Comparison of ENCODE assay signal across 16 mouse cellular contexts in the genomic region with DNA sequence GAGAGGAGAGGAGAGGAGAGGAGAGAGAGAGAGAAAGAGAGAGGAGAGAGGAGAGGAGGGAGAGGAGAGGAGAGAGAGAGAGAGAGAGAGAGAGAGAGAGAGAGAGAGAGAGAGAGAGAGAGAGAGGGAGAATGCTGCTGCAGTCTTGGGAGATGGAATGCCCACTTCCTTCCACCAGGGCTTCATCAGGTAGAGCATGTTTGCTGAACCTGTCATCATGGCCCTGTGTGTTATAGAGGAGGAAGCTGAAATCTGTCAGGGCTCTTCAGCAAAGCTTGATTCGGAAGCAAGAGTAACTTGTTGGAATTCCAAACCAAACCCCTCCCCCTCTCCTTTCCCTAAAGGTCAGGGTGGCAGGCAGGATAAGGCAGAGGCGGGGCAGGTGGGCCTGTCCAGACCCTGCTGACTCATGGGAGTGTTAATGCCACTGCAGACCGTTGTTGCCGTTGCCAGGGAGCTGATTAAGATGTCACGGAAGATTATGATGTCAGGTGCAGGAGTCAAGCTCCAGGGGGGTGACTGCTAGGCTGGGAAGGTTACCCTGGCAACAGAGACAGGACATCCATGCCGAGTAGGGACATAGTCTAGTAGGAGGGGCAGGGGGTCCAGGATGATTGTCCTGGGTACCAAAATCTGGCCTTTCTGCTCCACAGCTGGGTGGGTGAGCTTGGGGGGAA. TPM values are rescaled to one million over a fixed set of nuclear protein-coding genes. Genes with fewer than 3 reads are reported as not detected.
DNase-seq lines count a peak whose midpoint lies in the region; ATAC-seq and TF ChIP-seq lines count a peak whose summit lies in the region.
"Had no signal": no experiment of that assay in that cellular context is flagged by ENCODE, and none has a peak within 500 bp of the region (broad histone marks: within the 10 kb centered on the region; RNA-seq: fewer than 3 reads in every experiment).

No protein-coding gene starts in this region.

- CTCF ChIA-PET in Patski (lab: Charles Lee), result no interaction called here

- intact Hi-C loops in gastrocnemius, adult 2 months (cut with DNase I), result no loop called here
- intact Hi-C loops in gastrocnemius, postnatal 14 days (cut with DNase I; ENCODE audit: low total_unique reads), result no loop called here

- H3K4me3 ChIP-seq in limb, embryonic 10.5 days, result no peak overlapping the region
- no peak overlapping the region for H3K4me3 ChIP-seq in neural tube, embryonic 11.5 days (ENCODE audit: low read depth, low read length)
- no peak overlapping the region for H3K4me3 ChIP-seq in gastrocnemius, adult 2 months
- H3K4me3 ChIP-seq: embryonic facial prominence, embryonic 12.5 days; heart, embryonic 13.5 days; stomach, embryonic 15.5 days had no signal

- H3K4me2 ChIP-seq in neural tube, embryonic 11.5 days (ENCODE audit: low read depth), result no peak overlapping the region
- H3K4me2 ChIP-seq: embryonic facial prominence, embryonic 12.5 days; heart, embryonic 13.5 days; lung, embryonic 14.5 days; stomach, embryonic 15.5 days had no signal

- WGBS in limb, embryonic 10.5 days, result 4% methylated on average over 6 of the region's 6 CpGs
- 2% methylated on average over 6 of the region's 6 CpGs for WGBS in neural tube, embryonic 11.5 days

- ATAC-seq in Patski, result peak; percentile 6
- peak; percentile 91 for ATAC-seq in neural tube, embryonic 11.5 days (ENCODE audit: insufficient read depth, low FRiP score, low TSS enrichment)
- ATAC-seq: forebrain, embryonic 16.5 days had no signal

- H3K9me3 ChIP-seq in limb, embryonic 10.5 days (replicated peaks), result no peaks in the 10 kb centered on the region
- no peaks in the 10 kb centered on the region for H3K9me3 ChIP-seq in neural tube, embryonic 11.5 days (ENCODE audit: control insufficient read depth, low read length)
- H3K9me3 ChIP-seq: embryonic facial prominence, embryonic 12.5 days; heart, embryonic 13.5 days; stomach, embryonic 15.5 days had no signal

- DNase-seq in Patski (ENCODE audit: low read depth, low spot score), result no peak
- DNase-seq in embryo, embryonic 9.5 days (ENCODE audit: extremely low spot score), result peak; percentile 75
- peak; percentile 35 for DNase-seq in limb, embryonic 10.5 days (ENCODE audit: low spot score)
- peak; percentile 73 for DNase-seq in neural tube, embryonic 11.5 days (ENCODE audit: low spot score)
- no peak for DNase-seq in gastrocnemius, adult 2 months
- no peak for DNase-seq in gastrocnemius, postnatal 4 days (ENCODE audit: low spot score in 2 of 2)
- no peak for DNase-seq in gastrocnemius, postnatal 14 days
- no peak for DNase-seq in left cerebral cortex, adult 18-20 months (ENCODE audit: low spot score in 2 of 2)
- DNase-seq: cerebellum, adult 11-12 months; gastrocnemius, postnatal 36 days; lung, embryonic 14.5 days had no signal

- H3K27me3 ChIP-seq in Patski, result no peaks in the 10 kb centered on the region
- peaks cover 89% of the 10 kb centered on the region for H3K27me3 ChIP-seq in limb, embryonic 10.5 days (ENCODE audit: low read depth, poor library complexity, severe bottlenecking)
- H3K27me3 ChIP-seq in neural tube, embryonic 11.5 days (ENCODE audit: control insufficient read depth, insufficient read depth, low read length), result peaks cover 54% of the 10 kb centered on the region

- peaks cover 61% of the 10 kb centered on the region for H3K4me1 ChIP-seq in limb, embryonic 10.5 days
- H3K4me1 ChIP-seq in neural tube, embryonic 11.5 days (ENCODE audit: control insufficient read depth, insufficient read depth, low read length), result 0 out of 2 replicates have a peak, but pooled peaks cover 6% of the 10 kb centered on the region
- H3K4me1 ChIP-seq: heart, embryonic 13.5 days; stomach, embryonic 15.5 days had no signal

- in situ Hi-C loops in Patski (cut with MboI; ENCODE audit: low pct_unique_long_range_greater_than_20kb), result no loop called here

- POLR2A ChIA-PET in Patski (lab: Charles Lee), result no interaction called here

- H3K36me3 ChIP-seq in limb, embryonic 10.5 days, result no peaks in the 10 kb centered on the region
- H3K36me3 ChIP-seq in neural tube, embryonic 11.5 days (ENCODE audit: control insufficient read depth, insufficient read depth, low read length), result no peaks in the 10 kb centered on the region
- H3K36me3 ChIP-seq: embryonic facial prominence, embryonic 12.5 days; heart, embryonic 13.5 days; stomach, embryonic 15.5 days had no signal

- TF ChIP-seq CTCF in Patski (IDR thresholded peaks at IDR 0.05), result no peak
- no peak for TF ChIP-seq CTCF in gastrocnemius, adult 2 months (IDR thresholded peaks at IDR 0.05)

- no peak overlapping the region for H3K9ac ChIP-seq in neural tube, embryonic 11.5 days (ENCODE audit: low read length)
- H3K9ac ChIP-seq: embryonic facial prominence, embryonic 12.5 days; heart, embryonic 13.5 days; lung, embryonic 14.5 days; stomach, embryonic 15.5 days had no signal

- no peak overlapping the region for H3K27ac ChIP-seq in limb, embryonic 10.5 days
- H3K27ac ChIP-seq in neural tube, embryonic 11.5 days (ENCODE audit: low read depth, low read length), result no peak overlapping the region
- H3K27ac ChIP-seq in gastrocnemius, adult 2 months, result no peak overlapping the region
- H3K27ac ChIP-seq: embryonic facial prominence, embryonic 12.5 days; heart, embryonic 13.5 days; stomach, embryonic 15.5 days had no signal

RNA-seq across cellular contexts. Expression of gene Msx1, which starts 11.3 kb away (rescaled TPM):
- 13.2 TPM for polyA plus RNA-seq in Patski (2021)
- 360 and 372 TPM in 2 replicates for polyA plus RNA-seq in limb, embryonic 10.5 days (2016; fragmentation: Nextera tagmentation; extraction: Ambion mirVana)
- 55.2 and 56.5 TPM in 2 replicates for polyA plus RNA-seq in neural tube, embryonic 11.5 days (2014; fragmentation: Nextera tagmentation; extraction: Ambion mirVana)
- 1 to 10 TPM; 1.7 to 2.2 TPM for total RNA-seq in gastrocnemius, adult 2 months (2021)
- 1 to 10 TPM; 4.0 to 5.1 TPM for total RNA-seq in gastrocnemius, postnatal 4 days (2021)
- 1 to 10 TPM; 2.9 to 3.8 TPM for total RNA-seq in gastrocnemius, postnatal 14 days (2021)
- total RNA-seq in left cerebral cortex, adult 18-20 months (2021), result 1 to 10 TPM; 4.5 to 4.9 TPM
- total RNA-seq: megakaryocyte, adult 5-6 weeks had no signal

Comparison
In these comparisons a context has a peak if more than half of its experiments do, and no peak if none do; other contexts are left out.
1. DNase-seq: peak in embryo, embryonic 9.5 days (single experiment), limb, embryonic 10.5 days (single experiment) and neural tube, embryonic 11.5 days (single experiment); none in Patski (single experiment), gastrocnemius, adult 2 months (single experiment), gastrocnemius, postnatal 4 days (0 of 2), gastrocnemius, postnatal 14 days (single experiment) and left cerebral cortex, adult 18-20 months (0 of 2).